Mouse (Mus musculus) lung, adult 2 months (tissue): ENCODE data around the gene Calm5.

Experiments
- CTCF ChIP-seq: fragments of 200-500 bp; IDR thresholded peaks from 2 replicates; pipeline ENCODE4 v1.5.1; 2011; ENCODE audit warnings: mild to moderate bottlenecking, low read length, control low read depth; ENCODE audit not compliant: insufficient read depth
- POLR2A ChIP-seq: fragments of 200-500 bp; IDR thresholded peaks from 2 replicates; pipeline ENCODE4 v1.6.1; 2011; ENCODE audit warnings: low read depth, mild to moderate bottlenecking, control low read depth, low read length, borderline replicate concordance; ENCODE audit errors: extremely low read depth

DNA sequence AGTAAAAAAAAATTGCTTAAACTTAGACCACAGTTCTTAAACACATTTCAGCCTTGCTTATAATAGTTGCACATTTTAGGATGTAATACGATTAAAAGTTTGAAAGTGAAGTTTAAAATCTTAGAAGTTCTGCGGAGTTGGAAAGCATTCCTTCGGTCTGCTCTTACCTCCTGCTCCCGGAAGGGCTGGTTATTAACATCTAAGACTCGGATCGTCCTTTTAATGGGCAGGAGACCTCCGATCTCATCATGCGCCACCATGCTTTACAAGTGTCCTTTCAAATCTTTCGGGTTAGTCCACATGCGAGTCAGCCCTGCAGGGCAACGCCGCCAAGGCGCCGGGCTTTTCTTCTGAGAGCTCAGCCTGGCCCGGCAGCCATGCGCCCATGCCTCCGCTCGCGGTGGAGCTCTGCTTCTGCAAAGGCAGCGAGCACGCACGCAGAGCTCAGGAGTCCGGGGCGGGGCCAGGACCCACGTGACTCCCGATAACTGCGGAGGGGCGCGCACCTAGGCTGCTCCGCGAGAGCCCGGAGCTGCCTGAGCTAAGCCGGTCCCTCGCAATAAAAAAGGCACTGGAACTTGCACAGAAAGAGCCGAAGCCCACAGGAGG, 39.3 kb downstream of the Calm5 start:
- TF ChIP-seq POLR2A: peak; percentile 97
- TF ChIP-seq CTCF: no peak
